Mouse (Mus musculus) erythroblast, embryonic 14.5 days (primary cell): ENCODE data around the gene Tmem97.
"Not testable (repeated sequence)": the region's sequence is repeated elsewhere in the genome, so short reads cannot be mapped to it uniquely, and the experiment has no call there.

ENCODE experiments used
- GATA1 ChIP-seq: IDR thresholded peaks from 2 replicates; pipeline ENCODE4 v1.6.1; 2012; ENCODE audit warnings: low read length, inconsistent platforms, mixed read lengths
- TAL1 ChIP-seq: IDR thresholded peaks from 3 replicates; pipeline ENCODE4 v1.6.1; 2012; ENCODE audit warnings: low read length, inconsistent platforms, mixed read lengths

- not testable (repeated sequence) for TF ChIP-seq TAL1, GATA1
These were observed 37.1 kb upstream of the Tmem97 start for GRCm38 (mm10) chr11:78587677-78588076.
